Mouse (Mus musculus) MEL (cell line): ENCODE results near the gene Gm42517.

Source experiments
- BHLHE40 ChIP-seq: IDR thresholded peaks from 2 replicates; pipeline ENCODE4 v1.6.1; 2012; ENCODE audit warnings: low read depth, mild to moderate bottlenecking, inconsistent platforms, low read length, improper control_type of control experiment, borderline replicate concordance
- CHD2 ChIP-seq: IDR thresholded peaks from 2 replicates; pipeline ENCODE4 v1.6.1; 2011; ENCODE audit warnings: low read length, improper control_type of control experiment
- CTCF ChIP-seq, 3 experiments: IDR thresholded peaks in 2 of 3; conservative IDR thresholded peaks in 1 of 3; 2 replicates each; pipeline ENCODE4 v1.5.1; 2011 to 2012; ENCODE audit warnings: low read length in 3 of 3, low read depth in 2 of 3, mild to moderate bottlenecking in 2 of 3, improper control_type of control experiment in 1 of 3, inconsistent platforms in 1 of 3, mixed read lengths in 1 of 3, moderate library complexity in 1 of 3; ENCODE audit not compliant: control insufficient read depth in 1 of 3, insufficient read depth in 1 of 3, poor library complexity in 1 of 3, severe bottlenecking in 1 of 3
- GABPA ChIP-seq: IDR thresholded peaks from 2 replicates; pipeline ENCODE4 v1.6.1; 2012; ENCODE audit warnings: low read depth, mild to moderate bottlenecking, inconsistent platforms, low read length, improper control_type of control experiment, moderate library complexity
- JUND ChIP-seq: IDR thresholded peaks from 2 replicates; pipeline ENCODE4 v1.6.1; 2011; ENCODE audit warnings: low read depth, mild to moderate bottlenecking, improper control_type of control experiment, low read length
- KAT2A ChIP-seq: conservative IDR thresholded peaks from 2 replicates; pipeline ENCODE4 v1.6.1; 2012; ENCODE audit warnings: low read depth, low read length, improper control_type of control experiment, inconsistent platforms
- MAZ ChIP-seq: IDR thresholded peaks from 2 replicates; pipeline ENCODE4 v1.6.1; 2012; ENCODE audit warnings: low read depth, mild to moderate bottlenecking, inconsistent platforms, low read length, improper control_type of control experiment
- MXI1 ChIP-seq: IDR thresholded peaks from 2 replicates; pipeline ENCODE4 v1.6.1; 2011; ENCODE audit warnings: mild to moderate bottlenecking, low read depth, low read length, improper control_type of control experiment
- POLR2A ChIP-seq, 2 experiments: IDR thresholded peaks; 2 replicates each; pipeline ENCODE4 v1.6.1; 2011 to 2012; ENCODE audit warnings: low read length in 2 of 2, mild to moderate bottlenecking in 2 of 2, control low read depth in 1 of 2, improper control_type of control experiment in 1 of 2, low read depth in 1 of 2, moderate library complexity in 1 of 2; ENCODE audit not compliant: control insufficient read depth in 1 of 2, insufficient read depth in 1 of 2, poor library complexity in 1 of 2
- RAD21 ChIP-seq: IDR thresholded peaks from 2 replicates; pipeline ENCODE4 v1.6.1; 2011; ENCODE audit warnings: mild to moderate bottlenecking, low read depth, low read length, improper control_type of control experiment
- SIN3A ChIP-seq: IDR thresholded peaks from 2 replicates; pipeline ENCODE4 v1.6.1; 2012; ENCODE audit warnings: low read length, improper control_type of control experiment, inconsistent platforms
- SMC3 ChIP-seq: IDR thresholded peaks from 2 replicates; pipeline ENCODE4 v1.6.1; 2011; ENCODE audit warnings: low read depth, low read length, improper control_type of control experiment
- ZMIZ1 ChIP-seq: IDR thresholded peaks from 2 replicates; pipeline ENCODE4 v1.6.1; 2012; ENCODE audit warnings: low read depth, mild to moderate bottlenecking, inconsistent platforms, low read length, improper control_type of control experiment, moderate library complexity

- no peak for TF ChIP-seq KAT2A
- no peak for TF ChIP-seq CTCF (IDR thresholded peaks at IDR 0.05 in 2 of 3, conservative IDR thresholded peaks at IDR 0.05 in 1 of 3; ENCODE audit: control insufficient read depth in 1 of 3, insufficient read depth in 1 of 3, low read depth in 2 of 3, low read length in 3 of 3, poor library complexity in 1 of 3, severe bottlenecking in 1 of 3)
- no peak for TF ChIP-seq POLR2A (IDR thresholded peaks at IDR 0.05; ENCODE audit: control insufficient read depth in 1 of 2, insufficient read depth in 1 of 2, low read depth in 1 of 2, low read length in 2 of 2, poor library complexity in 1 of 2)
- no peak for TF ChIP-seq GABPA
- no peak for TF ChIP-seq MAZ
- TF ChIP-seq SMC3 = no peak
- no peak for TF ChIP-seq SIN3A
- TF ChIP-seq MXI1 = no peak
- TF ChIP-seq ZMIZ1 = no peak
- no peak for TF ChIP-seq RAD21
- TF ChIP-seq BHLHE40 = no peak
- TF ChIP-seq JUND = no peak
- TF ChIP-seq CHD2 = no peak
Observed at GRCm38 (mm10) chr5:108368851-108369621, 1.3 kb upstream of the Gm42517 start.
